ENCODE assay signal across 23 mouse cellular contexts in the genomic region with DNA sequence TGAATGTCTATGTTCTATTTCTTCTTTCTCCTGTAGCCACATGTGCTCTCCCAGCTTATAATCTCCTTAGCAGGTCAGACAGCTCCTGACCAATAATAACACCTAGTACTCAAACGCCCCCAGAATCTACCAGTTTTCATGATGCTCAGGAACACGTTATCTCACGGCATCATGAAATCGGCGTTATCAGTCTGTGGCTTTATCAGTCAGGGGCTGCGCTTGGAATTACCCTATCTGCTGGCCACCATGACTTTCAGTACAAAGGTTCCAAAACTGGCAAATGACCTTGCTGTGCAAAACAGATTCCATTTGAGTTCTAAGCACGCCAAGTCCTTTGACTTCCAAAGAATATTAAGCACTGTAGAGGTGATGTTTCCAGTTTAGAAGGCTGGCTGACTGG.
"Had no signal": no experiment of that assay in that cellular context is flagged by ENCODE, and none has a peak within 500 bp of the region (broad histone marks: within the 10 kb centered on the region; RNA-seq: fewer than 3 reads in every experiment).

No protein-coding gene starts in this region.

- H3K4me1 ChIP-seq: heart, embryonic 13.5 days; heart, embryonic 15.5 days; hindbrain, embryonic 13.5 days; intestine, embryonic 15.5 days; limb, embryonic 13.5 days had no signal

- H3K4me2 ChIP-seq: heart, embryonic 11.5 days; heart, embryonic 13.5 days; heart, embryonic 15.5 days; hindbrain, embryonic 13.5 days; intestine, embryonic 15.5 days; limb, embryonic 13.5 days had no signal

- H3K36me3 ChIP-seq: heart, embryonic 15.5 days; hindbrain, embryonic 13.5 days; intestine, embryonic 15.5 days had no signal

- H3K27me3 ChIP-seq: heart, embryonic 13.5 days; heart, embryonic 15.5 days; hindbrain, embryonic 13.5 days; intestine, embryonic 15.5 days; limb, embryonic 13.5 days had no signal

- DNase-seq: forebrain, postnatal 0 days; gastrocnemius, postnatal 14 days; gastrocnemius, postnatal 36 days; heart, adult 11 months; heart, adult 2 months; heart, postnatal 14 days; heart, postnatal 36 days; kidney, adult 18-20 months; kidney, adult 8-10 months; kidney, postnatal 10 days; kidney, postnatal 25 days; kidney, postnatal 4 days had no signal

- H3K27ac ChIP-seq: heart, embryonic 13.5 days; heart, embryonic 15.5 days; hindbrain, embryonic 13.5 days; intestine, embryonic 15.5 days; layer of hippocampus, adult 2 months; left cerebral cortex, adult 2 months; limb, embryonic 13.5 days had no signal

- H3K9ac ChIP-seq: forebrain, postnatal 0 days; heart, embryonic 13.5 days; heart, embryonic 15.5 days; hindbrain, embryonic 13.5 days; intestine, embryonic 15.5 days; limb, embryonic 13.5 days had no signal

- H3K4me3 ChIP-seq: heart, adult 2 months; heart, embryonic 13.5 days; heart, embryonic 15.5 days; hindbrain, embryonic 13.5 days; intestine, embryonic 15.5 days; layer of hippocampus, adult 2 months; left cerebral cortex, adult 2 months; limb, embryonic 13.5 days had no signal

- ATAC-seq: forebrain, postnatal 0 days; hindbrain, embryonic 16.5 days; inflammation-experienced regulatory T-cells, adult 6 months; intestine, embryonic 15.5 days; intestine, postnatal 0 days had no signal

- H3K9me3 ChIP-seq: heart, embryonic 15.5 days; hindbrain, embryonic 13.5 days; intestine, embryonic 15.5 days; limb, embryonic 13.5 days had no signal
